17 mouse cellular contexts compared by ENCODE assay signal in the genomic region with DNA sequence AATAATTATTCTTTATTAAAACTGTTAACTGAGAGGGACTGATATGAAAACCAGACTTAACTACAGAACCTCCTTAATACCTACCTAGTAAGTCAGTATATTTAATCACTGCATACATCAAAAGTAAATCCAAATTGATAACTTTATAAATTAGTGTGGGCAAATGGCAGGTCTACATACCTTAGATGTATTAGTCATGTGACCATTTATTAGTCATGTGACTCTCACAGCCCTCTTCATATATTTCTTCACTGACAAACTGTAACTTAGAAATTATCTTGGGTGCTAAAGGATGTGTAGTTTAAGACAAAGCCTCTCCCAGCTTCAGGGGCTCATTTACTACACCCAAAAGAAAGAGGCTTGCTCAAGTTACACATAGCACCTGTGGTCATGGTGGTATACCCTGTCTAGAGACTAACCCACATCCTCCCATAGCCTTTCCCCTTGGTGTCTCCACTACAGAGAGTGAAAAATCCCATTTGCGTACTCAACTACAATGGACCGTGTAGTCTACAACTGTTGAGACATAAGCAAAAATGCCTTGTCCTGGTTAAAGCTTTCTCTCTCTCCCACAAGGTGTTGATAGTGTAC.
"Had no signal": no experiment of that assay in that cellular context is flagged by ENCODE, and none has a peak within 500 bp of the region (broad histone marks: within the 10 kb centered on the region; RNA-seq: fewer than 3 reads in every experiment).

No protein-coding gene starts in this region.

- H3K4me2 ChIP-seq: limb, embryonic 12.5 days; liver, embryonic 13.5 days; stomach, embryonic 15.5 days had no signal

- DNase-seq: kidney, adult 9 months; kidney, postnatal 36 days; layer of hippocampus, adult 9-11 months; layer of hippocampus, postnatal 36 days; liver; liver, embryonic 13.5 days; liver, postnatal 0 days; lung, postnatal 36 days; midbrain, embryonic 14.5 days; retina, postnatal 1 day; right cerebral cortex, postnatal 4 days; thymus, postnatal 14 days had no signal

- H3K4me3 ChIP-seq: limb, embryonic 12.5 days; liver, embryonic 13.5 days; midbrain, embryonic 10.5 days; stomach, embryonic 15.5 days had no signal

- H3K27ac ChIP-seq: kidney, postnatal 0 days; limb, embryonic 12.5 days; liver, embryonic 13.5 days; midbrain, embryonic 10.5 days; stomach, embryonic 15.5 days had no signal

- H3K9me3 ChIP-seq: limb, embryonic 12.5 days; liver, embryonic 13.5 days; midbrain, embryonic 10.5 days; stomach, embryonic 15.5 days had no signal

- H3K9ac ChIP-seq: limb, embryonic 12.5 days; liver, embryonic 13.5 days; liver, postnatal 0 days; stomach, embryonic 15.5 days had no signal

- H3K36me3 ChIP-seq: limb, embryonic 12.5 days; liver, embryonic 13.5 days; midbrain, embryonic 10.5 days; stomach, embryonic 15.5 days had no signal

- ATAC-seq: intestine, postnatal 0 days; liver, postnatal 0 days had no signal

- H3K4me1 ChIP-seq: stomach, embryonic 15.5 days had no signal

- H3K27me3 ChIP-seq: limb, embryonic 12.5 days; liver, embryonic 13.5 days; stomach, embryonic 15.5 days had no signal
